Mouse (Mus musculus) forebrain, embryonic 14.5 days (tissue): Measurements from ENCODE around the gene Shld2. TPM values are rescaled to one million over a fixed set of nuclear protein-coding genes. Genes with fewer than 3 reads are reported as not detected.
"Not testable (repeated sequence)": the region's sequence is repeated elsewhere in the genome, so short reads cannot be mapped to it uniquely, and the experiment has no call there.

Source experiments
- ATAC-seq: fragments of 200-750 bp; cut with Nextera tagmentation; 2 replicates; pipeline ENCODE4 v1.8.0; 2017; ENCODE audit warnings: mild to moderate bottlenecking, moderate library complexity
- DNase-seq: peaks from one replicate; pipeline ENCODE4 v3.0.0-alpha.2; 2015; ENCODE audit warnings: low spot score
- H3K27ac ChIP-seq: fragments of 300-500 bp; sonication (generic); 2 replicates; pipeline ENCODE4 v1.5.1; 2014; ENCODE audit warnings: low read depth, mild to moderate bottlenecking, control low read depth, low read length, moderate library complexity
- H3K27me3 ChIP-seq: fragments of 300-500 bp; sonication (generic); replicated peaks from 2 replicates; pipeline ENCODE4 v1.6.1; 2014; ENCODE audit warnings: low read length, control low read depth, mixed read lengths; ENCODE audit not compliant: control insufficient read depth, insufficient read depth
- H3K36me3 ChIP-seq: fragments of 300-500 bp; sonication (generic); 2 replicates; pipeline ENCODE4 v1.6.1; 2014; ENCODE audit warnings: low read length, control low read depth; ENCODE audit not compliant: control insufficient read depth, insufficient read depth
- H3K4me1 ChIP-seq: fragments of 300-500 bp; sonication (generic); 2 replicates; pipeline ENCODE4 v1.6.1; 2014; ENCODE audit warnings: antibody characterized with exemption, low read length, control low read depth; ENCODE audit not compliant: control insufficient read depth, insufficient read depth
- H3K4me2 ChIP-seq: fragments of 300-500 bp; sonication (generic); 2 replicates; pipeline ENCODE4 v1.6.1; 2014; ENCODE audit warnings: mild to moderate bottlenecking, control low read depth, low read length
- H3K4me3 ChIP-seq: fragments of 300-500 bp; sonication (generic); 2 replicates; pipeline ENCODE4 v1.5.1; 2014; ENCODE audit warnings: low read depth, low read length, control low read depth
- H3K9ac ChIP-seq: fragments of 300-500 bp; sonication (generic); 2 replicates; pipeline ENCODE4 v1.6.1; 2014; ENCODE audit warnings: mild to moderate bottlenecking, low read length, control low read depth, moderate library complexity
- H3K9me3 ChIP-seq: fragments of 300-500 bp; sonication (generic); replicated peaks from 2 replicates; pipeline ENCODE4 v1.6.1; 2016; ENCODE audit warnings: low read length, control low read depth, mixed read lengths; ENCODE audit not compliant: control insufficient read depth
- WGBS: fragments of 180-500 bp; shearing (Covaris S2); extraction: QIAGEN DNeasy Blood & Tissue Kit; methylation state at CpG from one replicate; pipeline ENCODE4 v1.1.7; 2014; 5-methylcytosine and 5-hydroxymethylcytosine counted together
- polyA plus RNA-seq: library from polyadenylated mRNA; unstranded; fragments of >200 nt; fragmentation: Nextera tagmentation; extraction: Ambion mirVana; gene quantifications from 2 replicates; pipeline ENCODE4 v1.2.1, GENCODE M21; 2014

The Shld2 gene
- polyA plus RNA-seq, 1 experiment from 2014 or later, result 8.6 TPM

GRCm38 (mm10) chr14:34314383-34314782 is 4.1 kb upstream of the Shld2 start:
- 92% methylated on average over 8 of the region's 8 CpGs for WGBS

GRCm38 (mm10) chr14:34313612-34314011 is 3.3 kb upstream of the Shld2 start:
- Histone ChIP-seq H3K9ac (no peak overlapping the region), H3K4me3 (no peak overlapping the region), H3K9me3 (no peaks in the 10 kb centered on the region), H3K4me1 (peaks cover 21% of the 10 kb centered on the region), H3K27ac (no peak overlapping the region), H3K4me2 (peak overlapping the region; percentile 79; the same call in 1 of the 2 replicates), H3K27me3 (no peaks in the 10 kb centered on the region), H3K36me3 (0 out of 2 replicates have a peak, but pooled peaks cover 3% of the 10 kb centered on the region)
- WGBS, result 87% methylated on average over 3 of the region's 3 CpGs
- DNase-seq (no peak), ATAC-seq (no peak)

More at GRCm38 (mm10) chr14:34314383-34314782, 4.1 kb upstream of the Shld2 start:
- not testable (repeated sequence) for H3K4me3 ChIP-seq, H3K27me3 ChIP-seq, H3K27ac ChIP-seq, ATAC-seq, H3K36me3 ChIP-seq, H3K4me2 ChIP-seq, DNase-seq, H3K9ac ChIP-seq, H3K9me3 ChIP-seq
- H3K4me1 ChIP-seq, result peaks cover 21% of the 10 kb centered on the region

- peak overlapping the region; percentile 79 for H3K4me2 ChIP-seq
- ATAC-seq, result no peak
- H3K27me3 ChIP-seq, result no peaks in the 10 kb centered on the region
- 21% methylated on average over 5 of the region's 6 CpGs for WGBS
- DNase-seq, result peak; percentile 11
- peaks cover 21% of the 10 kb centered on the region for H3K4me1 ChIP-seq
- H3K9me3 ChIP-seq, result no peaks in the 10 kb centered on the region
- H3K4me3 ChIP-seq, result peak overlapping the region; percentile 96
- H3K27ac ChIP-seq, result no peak overlapping the region
- 0 out of 2 replicates have a peak, but pooled peaks cover 3% of the 10 kb centered on the region for H3K36me3 ChIP-seq
- H3K9ac ChIP-seq, result peak overlapping the region; percentile 96
Measured at GRCm38 (mm10) chr14:34312339-34313048, 2.2 kb upstream of the Shld2 start.

- H3K9ac ChIP-seq, result peak overlapping the region; percentile 96
- peaks cover 21% of the 10 kb centered on the region for H3K4me1 ChIP-seq
- H3K27ac ChIP-seq, result no peak overlapping the region
- 0 out of 2 replicates have a peak, but pooled peaks cover 3% of the 10 kb centered on the region for H3K36me3 ChIP-seq
- H3K4me3 ChIP-seq, result peak overlapping the region; percentile 96
- ATAC-seq (no peak), DNase-seq (peak; percentile 50)
- no peaks in the 10 kb centered on the region for H3K27me3 ChIP-seq
- WGBS, result 6% methylated on average over 4 of the region's 4 CpGs
- H3K9me3 ChIP-seq, result no peaks in the 10 kb centered on the region
- H3K4me2 ChIP-seq, result peak overlapping the region; percentile 79
Measured at GRCm38 (mm10) chr14:34311691-34312090, 1.4 kb upstream of the Shld2 start.

GRCm38 (mm10) chr14:34311021-34311631 is 833 bp upstream of the Shld2 start:
- 0% methylated on average over 40 of the region's 47 CpGs for WGBS
- Histone ChIP-seq H3K9me3 (no peaks in the 10 kb centered on the region), H3K4me2 (peak overlapping the region; percentile 79), H3K9ac (peak overlapping the region; percentile 96), H3K27ac (peak overlapping the region; percentile 92), H3K4me3 (peak overlapping the region; percentile 96), H3K36me3 (0 out of 2 replicates have a peak, but pooled peaks cover 3% of the 10 kb centered on the region), H3K4me1 (peaks cover 21% of the 10 kb centered on the region), H3K27me3 (no peaks in the 10 kb centered on the region)
- ATAC-seq (peak; percentile 31), DNase-seq (peak; percentile 37)

GRCm38 (mm10) chr14:34309907-34310233 is 423 bp downstream of the Shld2 start:
- Histone ChIP-seq H3K4me3 (peak overlapping the region; percentile 96), H3K27ac (peak overlapping the region; percentile 92), H3K36me3 (0 out of 2 replicates have a peak, but pooled peaks cover 3% of the 10 kb centered on the region), H3K4me2 (peak overlapping the region; percentile 79), H3K27me3 (no peaks in the 10 kb centered on the region), H3K9me3 (no peaks in the 10 kb centered on the region), H3K9ac (peak overlapping the region; percentile 96), H3K4me1 (peaks cover 21% of the 10 kb centered on the region)
- no peak for DNase-seq
- 9% methylated on average over 5 of the region's 5 CpGs for WGBS
- no peak for ATAC-seq

GRCm38 (mm10) chr14:34309266-34309665 is 1.0 kb downstream of the Shld2 start:
- H3K4me2 ChIP-seq, result no peak overlapping the region
- 91% methylated on average over 4 of the region's 4 CpGs for WGBS
- no peaks in the 10 kb centered on the region for H3K27me3 ChIP-seq
- DNase-seq (no peak), ATAC-seq (no peak)
- H3K4me3 ChIP-seq, result no peak overlapping the region
- no peaks in the 10 kb centered on the region for H3K9me3 ChIP-seq
- no peak overlapping the region for H3K9ac ChIP-seq
- H3K27ac ChIP-seq, result no peak overlapping the region
- peaks cover 21% of the 10 kb centered on the region for H3K4me1 ChIP-seq
- H3K36me3 ChIP-seq, result 0 out of 2 replicates have a peak, but pooled peaks cover 3% of the 10 kb centered on the region

GRCm38 (mm10) chr14:34303265-34303680 is 7.0 kb downstream of the Shld2 start:
- Histone ChIP-seq H3K4me1 (no peaks in the 10 kb centered on the region), H3K4me3 (no peak overlapping the region), H3K9me3 (no peaks in the 10 kb centered on the region), H3K36me3 (no peaks in the 10 kb centered on the region), H3K4me2 (no peak overlapping the region), H3K27me3 (no peaks in the 10 kb centered on the region), H3K9ac (no peak overlapping the region), H3K27ac (no peak overlapping the region)
- ATAC-seq (no peak), DNase-seq (no peak)
- 47% methylated on average over 5 of the region's 5 CpGs for WGBS
